Mouse (Mus musculus) neural tube, embryonic 14.5 days (tissue): ENCODE measurements at regions not wholly inside any gene's neighbourhood (a gene's known extent, or its start where the extent isn't known, plus 50 kb on each side); places are given as distances from the start of the nearest gene placed in this dataset.

Experiments
- ATAC-seq: fragments of 200-750 bp; cut with Nextera tagmentation; 2 replicates; pipeline ENCODE4 v1.8.0; 2017; ENCODE audit warnings: low read depth, mild to moderate bottlenecking, moderate TSS enrichment, moderate library complexity
- H3K27ac ChIP-seq: fragments of 300-500 bp; sonication (generic); 2 replicates; pipeline ENCODE4 v1.5.1; 2014; ENCODE audit warnings: low read depth, mild to moderate bottlenecking, control low read depth, low read length, moderate library complexity, mixed read lengths
- H3K27me3 ChIP-seq: fragments of 300-500 bp; sonication (generic); 2 replicates; pipeline ENCODE4 v1.6.1; 2014; ENCODE audit warnings: low read length; ENCODE audit not compliant: control insufficient read depth, insufficient read depth
- H3K36me3 ChIP-seq: fragments of 300-500 bp; sonication (generic); 2 replicates; pipeline ENCODE4 v1.6.1; 2014; ENCODE audit warnings: low read length, mixed read lengths; ENCODE audit not compliant: control insufficient read depth, insufficient read depth
- H3K4me1 ChIP-seq: fragments of 300-500 bp; sonication (generic); 2 replicates; pipeline ENCODE4 v1.6.1; 2014; ENCODE audit warnings: low read length; ENCODE audit not compliant: control insufficient read depth, insufficient read depth
- H3K4me2 ChIP-seq: fragments of 300-500 bp; sonication (generic); 2 replicates; pipeline ENCODE4 v1.6.1; 2014; ENCODE audit warnings: mild to moderate bottlenecking, low read depth, low read length, control low read depth
- H3K4me3 ChIP-seq: fragments of 300-500 bp; sonication (generic); 2 replicates; pipeline ENCODE4 v1.5.1; 2014; ENCODE audit warnings: low read depth, low read length, control low read depth, mixed read lengths
- H3K9ac ChIP-seq: fragments of 300-500 bp; sonication (generic); replicated peaks from 2 replicates; pipeline ENCODE4 v1.6.1; 2014; ENCODE audit warnings: low read depth, mild to moderate bottlenecking, control low read depth, low read length, mixed read lengths
- H3K9me3 ChIP-seq: fragments of 300-500 bp; sonication (generic); 2 replicates; pipeline ENCODE4 v1.6.1; 2016; ENCODE audit warnings: low read length; ENCODE audit not compliant: control insufficient read depth
- WGBS: fragments of 180-500 bp; shearing (Covaris S2); extraction: QIAGEN DNeasy Blood & Tissue Kit; methylation state at CpG from one replicate; pipeline ENCODE4 v1.1.7; 2014; 5-methylcytosine and 5-hydroxymethylcytosine counted together

- H3K9me3 ChIP-seq: no peaks in the 10 kb centered on the region
- H3K4me2 ChIP-seq: no peak overlapping the region
- H3K36me3 ChIP-seq: no peaks in the 10 kb centered on the region
- WGBS: 15% methylated on average over 6 of the region's 6 CpGs
- no peak overlapping the region for H3K9ac ChIP-seq
- H3K4me1 ChIP-seq: no peaks in the 10 kb centered on the region
- no peaks in the 10 kb centered on the region for H3K27me3 ChIP-seq
- H3K4me3 ChIP-seq: no peak overlapping the region
- peak; percentile 16; the same call in 1 of the 2 replicates for ATAC-seq
- H3K27ac ChIP-seq: 0 out of 2 replicates have a peak overlapping the region, but pooled peaks have one; percentile 17
Observed at GRCm38 (mm10) chr2:21267149-21267761, 61.7 kb downstream of the Thnsl1 start.

- no peaks in the 10 kb centered on the region for H3K4me1 ChIP-seq
- peak; percentile 67; the same call in 1 of the 2 replicates for ATAC-seq
- WGBS: 69% methylated on average over 12 of the region's 12 CpGs
- no peak overlapping the region for H3K27ac ChIP-seq
- H3K9me3 ChIP-seq: no peaks in the 10 kb centered on the region
- H3K4me2 ChIP-seq: no peak overlapping the region
- no peaks in the 10 kb centered on the region for H3K27me3 ChIP-seq
- no peak overlapping the region for H3K9ac ChIP-seq
- H3K4me3 ChIP-seq: no peak overlapping the region
- no peaks in the 10 kb centered on the region for H3K36me3 ChIP-seq
Observed at GRCm38 (mm10) chr2:21269989-21270846, 64.7 kb downstream of the Thnsl1 start.

GRCm38 (mm10) chr2:21273416-21273815, 67.9 kb downstream of the Thnsl1 start:
- no peaks in the 10 kb centered on the region for H3K36me3 ChIP-seq
- no peaks in the 10 kb centered on the region for H3K9me3 ChIP-seq
- H3K9ac ChIP-seq: no peak overlapping the region
- H3K4me2 ChIP-seq: no peak overlapping the region
- no peak overlapping the region for H3K4me3 ChIP-seq
- no peak overlapping the region for H3K27ac ChIP-seq
- H3K4me1 ChIP-seq: no peaks in the 10 kb centered on the region
- ATAC-seq: no peak
- 91% methylated on average over 4 of the region's 4 CpGs for WGBS
- H3K27me3 ChIP-seq: no peaks in the 10 kb centered on the region

DNA sequence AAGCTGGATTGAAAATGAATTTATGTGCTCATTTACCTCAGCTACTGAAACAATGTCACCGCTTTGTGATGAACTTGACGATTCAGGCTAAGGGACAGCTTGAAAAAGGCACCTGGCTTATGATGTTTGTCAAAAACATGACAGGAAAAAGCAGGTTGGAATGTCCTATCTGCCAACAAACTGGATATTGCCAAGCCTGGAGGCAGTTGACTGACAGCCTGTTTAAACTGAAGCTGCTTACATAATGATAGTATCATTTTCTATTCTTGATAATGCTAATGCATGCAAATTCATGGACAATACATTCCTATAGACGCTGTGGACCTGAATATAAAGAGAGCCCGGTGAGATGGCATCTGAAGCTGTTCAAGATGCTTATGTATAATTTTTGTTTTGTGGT, 69.8 kb downstream of the Thnsl1 start:
- Histone ChIP-seq H3K27ac (no peak overlapping the region), H3K4me3 (no peak overlapping the region), H3K9ac (no peak overlapping the region), H3K4me1 (no peaks in the 10 kb centered on the region), H3K27me3 (no peaks in the 10 kb centered on the region), H3K36me3 (no peaks in the 10 kb centered on the region), H3K9me3 (no peaks in the 10 kb centered on the region), H3K4me2 (no peak overlapping the region)
- WGBS: 79% methylated on average over 4 of the region's 4 CpGs
- no peak for ATAC-seq

DNA sequence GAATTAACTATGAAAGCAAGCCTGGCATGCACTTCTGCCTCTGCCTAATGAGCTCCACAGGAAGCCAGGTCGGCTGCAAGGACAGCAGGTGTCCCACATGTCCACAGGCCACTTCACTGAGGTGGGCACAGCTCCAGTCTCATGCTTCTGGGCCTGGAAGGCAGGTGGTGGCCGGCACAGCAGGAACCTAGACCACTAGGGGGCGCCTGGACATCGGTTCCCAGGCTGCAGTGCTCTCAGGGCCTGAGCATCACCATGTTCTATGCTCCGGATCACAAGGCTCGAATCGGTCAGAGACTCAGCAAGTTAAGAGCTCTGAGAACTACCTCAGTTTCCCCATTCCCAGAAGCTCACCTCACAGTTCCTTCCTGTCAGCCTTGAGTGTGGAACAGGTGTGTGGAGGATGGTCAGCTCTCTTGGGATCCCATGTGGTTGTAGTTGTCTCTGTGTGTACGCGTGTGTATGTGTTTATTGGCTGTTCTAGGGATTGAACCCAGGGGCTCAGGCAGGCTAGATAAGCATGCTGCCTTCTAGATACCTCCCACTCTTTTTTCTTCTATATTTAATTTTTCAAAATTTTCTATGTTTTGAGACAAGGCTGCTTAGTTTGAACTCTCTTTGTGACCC, 75.4 kb downstream of the Thnsl1 start:
- ATAC-seq: peak; percentile 89
- H3K36me3 ChIP-seq: no peaks in the 10 kb centered on the region
- no peaks in the 10 kb centered on the region for H3K27me3 ChIP-seq
- H3K27ac ChIP-seq: no peak overlapping the region
- H3K4me3 ChIP-seq: no peak overlapping the region
- H3K4me1 ChIP-seq: no peaks in the 10 kb centered on the region
- no peaks in the 10 kb centered on the region for H3K9me3 ChIP-seq
- no peak overlapping the region for H3K4me2 ChIP-seq
- no peak overlapping the region for H3K9ac ChIP-seq
- 27% methylated on average over 9 of the region's 9 CpGs for WGBS

DNA sequence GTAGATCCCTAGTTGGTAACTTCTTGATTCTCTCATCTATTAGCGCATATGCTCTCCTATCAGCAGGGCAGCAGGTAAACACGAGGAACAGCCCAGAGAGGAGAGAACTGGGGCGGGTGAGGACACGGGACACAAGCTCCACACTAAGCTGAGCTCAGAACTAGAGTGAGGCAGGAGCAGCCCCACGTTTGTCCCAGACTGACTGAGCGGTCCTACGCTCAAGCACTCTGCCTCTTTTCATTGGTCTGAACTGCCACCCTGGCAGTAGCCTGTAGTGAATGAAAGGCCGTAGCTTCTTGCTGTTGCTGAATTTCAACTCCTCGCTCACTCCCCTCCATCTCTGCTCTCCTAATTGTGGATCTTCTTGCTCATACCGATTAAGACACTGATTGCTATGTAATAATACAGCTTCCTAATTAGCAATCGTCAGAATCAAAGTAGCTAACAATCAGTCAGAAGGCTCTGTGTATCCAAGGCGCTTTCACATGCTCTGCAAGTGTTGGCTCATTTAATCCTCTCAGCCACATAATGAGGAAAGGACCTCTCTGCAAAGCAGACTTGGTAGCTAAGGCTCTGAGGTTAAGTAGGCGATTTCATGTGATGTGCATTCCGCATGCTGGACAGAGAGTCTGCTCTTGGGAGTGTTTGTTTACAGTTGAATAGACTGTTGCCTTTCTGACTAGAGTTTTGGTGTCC, 77.1 kb downstream of the Thnsl1 start:
- 72% methylated on average over 14 of the region's 14 CpGs for WGBS
- Histone ChIP-seq H3K27ac (no peak overlapping the region), H3K4me1 (no peaks in the 10 kb centered on the region), H3K9ac (no peak overlapping the region), H3K9me3 (no peaks in the 10 kb centered on the region), H3K27me3 (no peaks in the 10 kb centered on the region), H3K4me3 (no peak overlapping the region), H3K4me2 (no peak overlapping the region), H3K36me3 (no peaks in the 10 kb centered on the region)
- peak; percentile 45 for ATAC-seq

DNA sequence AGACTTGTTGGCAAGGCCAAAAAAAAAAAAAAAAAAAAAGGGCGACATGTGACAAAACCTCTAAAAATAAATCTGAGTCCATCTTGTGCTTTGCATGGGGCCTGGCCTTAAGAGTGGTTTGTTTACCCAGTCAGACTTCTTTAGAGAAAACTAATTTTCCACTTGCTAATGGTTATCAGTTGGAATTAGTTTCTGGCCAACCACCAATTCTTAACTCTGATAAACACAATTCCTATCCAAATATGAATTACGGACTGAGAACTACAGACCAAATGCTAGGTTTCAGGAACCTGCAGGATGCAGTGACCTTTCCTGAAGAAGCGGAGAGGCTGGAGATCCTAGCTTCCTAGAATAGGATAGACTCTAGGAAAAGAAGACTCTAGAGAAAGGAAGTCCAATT, 79.4 kb downstream of the Thnsl1 start:
- H3K4me3 ChIP-seq: no peak overlapping the region
- H3K27ac ChIP-seq: no peak overlapping the region
- ATAC-seq: no peak
- no peaks in the 10 kb centered on the region for H3K27me3 ChIP-seq
- WGBS: 97% methylated on average over 3 of the region's 3 CpGs
- no peaks in the 10 kb centered on the region for H3K4me1 ChIP-seq
- H3K4me2 ChIP-seq: no peak overlapping the region
- H3K9me3 ChIP-seq: no peaks in the 10 kb centered on the region
- H3K36me3 ChIP-seq: no peaks in the 10 kb centered on the region
- no peak overlapping the region for H3K9ac ChIP-seq

DNA sequence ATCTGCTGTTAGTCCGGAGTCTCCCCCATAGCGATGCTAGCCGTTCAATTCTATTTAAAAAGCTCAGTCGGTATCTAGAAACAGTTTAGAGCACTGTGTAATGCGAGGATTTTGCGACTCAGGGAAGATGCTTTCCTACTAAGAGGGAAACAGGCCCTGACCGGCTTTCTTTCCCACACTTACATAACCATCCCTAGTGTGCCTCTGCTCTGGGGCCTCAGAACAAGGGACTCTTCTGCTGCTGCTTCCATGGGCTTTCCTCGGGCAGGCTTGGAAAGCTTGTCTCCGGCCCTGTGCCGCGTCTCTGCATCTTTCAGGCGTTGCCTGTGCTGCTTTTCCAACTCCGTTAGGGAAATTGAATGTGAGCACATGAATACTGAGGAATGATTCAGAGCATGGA, 79.6 kb upstream of the Gpr158 start:
- Histone ChIP-seq H3K9me3 (no peaks in the 10 kb centered on the region), H3K4me2 (no peak overlapping the region), H3K4me3 (no peak overlapping the region), H3K4me1 (no peaks in the 10 kb centered on the region), H3K9ac (no peak overlapping the region), H3K36me3 (no peaks in the 10 kb centered on the region), H3K27ac (no peak overlapping the region), H3K27me3 (no peaks in the 10 kb centered on the region)
- 86% methylated on average over 13 of the region's 13 CpGs for WGBS
- ATAC-seq: no peak
